Mouse (Mus musculus) E14TG2a.4 (cell line): Measurements from ENCODE around the gene Flywch1.

ENCODE experiments used
- CTCF ChIP-seq: conservative IDR thresholded peaks from 2 replicates; pipeline ENCODE4 v1.5.1; 2014; ENCODE audit warnings: low read length
- NANOG ChIP-seq: IDR thresholded peaks from 2 replicates; pipeline ENCODE4 v1.6.1; 2014; ENCODE audit warnings: borderline replicate concordance, low read length, mixed read lengths
- POU5F1 ChIP-seq: IDR thresholded peaks from 2 replicates; pipeline ENCODE4 v1.6.1; 2014; ENCODE audit warnings: low read length, borderline replicate concordance

DNA sequence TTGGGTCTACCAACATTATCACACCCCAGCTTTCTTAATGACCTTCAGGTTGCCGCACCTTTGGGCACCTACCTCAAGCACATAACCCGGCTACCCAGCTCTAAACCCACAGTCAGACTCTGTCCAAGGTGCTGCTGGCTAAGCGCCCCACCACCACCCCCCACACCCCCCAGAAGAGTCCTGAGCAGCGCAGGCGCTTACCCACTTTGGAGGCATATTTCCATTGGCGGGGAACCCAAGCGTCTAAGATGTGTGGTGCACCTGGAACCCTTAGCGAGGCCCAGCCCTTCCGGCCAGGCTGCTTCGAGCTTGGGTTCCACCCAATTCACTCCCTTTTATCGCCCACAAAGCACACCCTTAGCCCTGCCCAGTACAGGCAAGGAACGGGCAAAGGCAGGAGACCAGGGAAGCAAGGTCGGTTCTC, 30.8 kb downstream of the Flywch1 start, which contains the start of gene Paqr4:
- TF ChIP-seq CTCF (no peak), POU5F1 (no peak), NANOG (no peak)
